Mouse (Mus musculus): ENCODE measurements around the gene Phldb2. TPM values are rescaled to one million over a fixed set of nuclear protein-coding genes. Genes with fewer than 3 reads are reported as not detected.

The Phldb2 gene
- total and polyA plus RNA-seq, 2 experiments from 2014 or later = 4.2 to 25.2 TPM

DNA sequence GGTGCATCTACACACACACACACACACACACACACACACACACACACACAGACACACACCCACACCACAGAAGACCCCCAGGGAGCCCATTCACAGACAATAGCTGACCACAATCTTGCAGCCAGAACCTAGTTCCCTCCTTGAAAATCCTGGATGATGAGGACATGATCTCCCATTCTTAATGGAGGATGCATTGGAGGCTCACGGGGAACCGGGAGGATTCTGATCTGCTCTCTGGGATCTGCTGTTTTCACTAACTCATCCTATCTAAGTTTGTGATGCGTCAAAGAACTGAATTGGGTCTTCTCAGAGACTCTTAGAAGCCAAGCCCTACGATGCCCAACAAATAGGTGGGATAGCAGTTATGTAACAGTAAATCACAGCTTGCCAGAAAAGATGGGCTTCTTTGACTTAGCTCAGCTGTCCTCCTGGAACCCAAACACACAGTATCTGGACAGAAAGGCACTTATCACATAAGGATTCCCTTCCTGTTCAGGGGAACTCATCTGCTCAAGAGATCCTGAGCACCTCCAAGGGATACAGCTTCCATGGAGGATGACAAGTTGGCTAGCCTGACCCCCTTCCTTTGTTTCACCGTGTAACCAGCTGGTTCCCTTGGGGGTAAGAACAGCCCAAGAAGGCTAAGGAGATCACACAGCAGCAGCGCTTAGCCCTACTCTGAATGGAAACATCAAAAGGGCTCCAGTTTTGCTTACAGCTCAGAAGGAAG is 230.1 kb downstream of the Phldb2 start:
- peaks cover 20% of the 10 kb centered on the region for H3K36me3 ChIP-seq (ENCODE audit: insufficient read depth)
- WGBS = 15% methylated on average over 6 of the region's 6 CpGs
- no peaks in the 10 kb centered on the region for H3K27me3 ChIP-seq (ENCODE audit: insufficient read depth, low read length)
- peak overlapping the region; percentile 98 for H3K27ac ChIP-seq (ENCODE audit: low read depth, low read length)
- ATAC-seq (peak; percentile 23), DNase-seq (peak; percentile 72)
- no peaks in the 10 kb centered on the region for H3K9me3 ChIP-seq (ENCODE audit: low read length)
- H3K9ac ChIP-seq = peak overlapping the region; percentile 87
- H3K4me3 ChIP-seq (ENCODE audit: low read depth, low read length) = peak overlapping the region; percentile 55
- H3K4me1 ChIP-seq (ENCODE audit: insufficient read depth) = peaks cover 17% of the 10 kb centered on the region
- peak overlapping the region; percentile 60 for H3K4me2 ChIP-seq (ENCODE audit: low read depth)
- no peak for TF ChIP-seq CTCF (IDR thresholded peaks at IDR 0.05; ENCODE audit: low read depth)

DNA sequence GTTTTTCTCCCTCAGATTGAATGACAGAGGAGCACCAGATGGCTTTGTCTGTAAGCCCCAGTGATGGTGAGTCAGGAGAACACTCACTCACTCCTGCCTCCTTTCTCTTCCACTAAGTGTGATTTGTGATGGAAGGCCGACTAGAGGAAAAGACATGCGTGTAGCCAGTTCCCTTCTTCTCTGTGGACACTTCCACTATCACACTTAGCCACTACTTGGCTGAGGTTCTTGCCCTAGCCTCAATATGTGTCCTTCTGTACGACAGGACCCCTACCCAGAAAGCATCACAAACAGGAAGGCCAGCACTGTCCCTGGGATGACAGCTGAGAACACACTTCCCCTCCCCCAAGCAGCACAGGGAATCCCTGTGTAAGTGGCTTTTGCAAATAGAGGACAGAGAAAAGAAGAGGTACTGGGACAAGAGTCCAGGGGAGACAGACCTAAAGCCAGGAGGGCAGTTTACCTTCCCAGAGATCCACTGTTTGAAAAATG is 230.9 kb downstream of the Phldb2 start:
- H3K36me3 ChIP-seq (ENCODE audit: insufficient read depth) = peaks cover 20% of the 10 kb centered on the region
- TF ChIP-seq CTCF (IDR thresholded peaks at IDR 0.05; ENCODE audit: low read depth) = no peak

DNA sequence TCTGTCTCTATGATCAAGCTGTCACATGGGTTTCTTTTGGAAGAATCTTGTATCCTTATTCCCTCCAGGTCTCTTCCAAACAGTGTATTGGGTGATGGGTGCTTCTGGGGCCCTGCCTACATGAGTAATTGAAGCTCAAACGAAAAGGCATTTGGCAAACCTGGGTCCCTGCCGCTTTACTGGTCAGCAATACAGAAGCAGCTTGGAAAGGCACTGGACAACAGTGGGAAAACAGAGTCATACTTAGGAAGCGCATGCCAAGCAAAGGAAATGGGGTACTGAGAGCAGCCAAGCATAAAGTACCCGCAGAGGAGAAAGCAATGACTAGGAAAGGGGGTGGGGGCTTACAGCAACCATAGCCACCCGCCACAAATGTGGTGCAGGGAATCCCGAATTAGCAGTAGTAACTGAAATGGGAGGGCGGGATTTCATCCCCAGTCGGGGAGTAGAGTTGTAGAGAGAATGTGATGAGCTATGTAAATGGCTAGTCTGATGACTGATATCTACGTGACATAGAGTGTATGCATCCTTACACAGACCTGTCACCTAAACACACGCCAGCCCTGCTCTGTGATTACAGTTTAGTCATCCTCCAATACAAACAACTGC is 233.3 kb downstream of the Phldb2 start:
- Histone ChIP-seq H3K4me1 (ENCODE audit: insufficient read depth) (peaks cover 17% of the 10 kb centered on the region), H3K27ac (ENCODE audit: low read depth, low read length) (no peak overlapping the region), H3K4me2 (ENCODE audit: low read depth) (no peak overlapping the region), H3K36me3 (ENCODE audit: insufficient read depth) (peaks cover 29% of the 10 kb centered on the region), H3K4me3 (ENCODE audit: low read depth, low read length) (no peak overlapping the region), H3K9me3 (ENCODE audit: low read length) (no peaks in the 10 kb centered on the region), H3K9ac (no peak overlapping the region), H3K27me3 (ENCODE audit: insufficient read depth, low read length) (no peaks in the 10 kb centered on the region)
- DNase-seq (no peak), ATAC-seq (no peak)
- TF ChIP-seq CTCF (IDR thresholded peaks at IDR 0.05; ENCODE audit: low read depth) = no peak
- WGBS = 88% methylated on average over 10 of the region's 10 CpGs

More for the DNA sequence above, 230.9 kb downstream of the Phldb2 start:
- H3K9ac ChIP-seq = peak overlapping the region; percentile 87
- ATAC-seq (no peak), DNase-seq (peak; percentile 48)
- 39% methylated on average over 3 of the region's 3 CpGs for WGBS
- peak overlapping the region; percentile 55 for H3K4me3 ChIP-seq (ENCODE audit: low read depth, low read length)
- no peaks in the 10 kb centered on the region for H3K9me3 ChIP-seq (ENCODE audit: low read length)
- H3K4me1 ChIP-seq (ENCODE audit: insufficient read depth) = peaks cover 17% of the 10 kb centered on the region
- peak overlapping the region; percentile 60 for H3K4me2 ChIP-seq (ENCODE audit: low read depth)
- H3K27me3 ChIP-seq (ENCODE audit: insufficient read depth, low read length) = no peaks in the 10 kb centered on the region
- H3K27ac ChIP-seq (ENCODE audit: low read depth, low read length) = peak overlapping the region; percentile 98

DNA sequence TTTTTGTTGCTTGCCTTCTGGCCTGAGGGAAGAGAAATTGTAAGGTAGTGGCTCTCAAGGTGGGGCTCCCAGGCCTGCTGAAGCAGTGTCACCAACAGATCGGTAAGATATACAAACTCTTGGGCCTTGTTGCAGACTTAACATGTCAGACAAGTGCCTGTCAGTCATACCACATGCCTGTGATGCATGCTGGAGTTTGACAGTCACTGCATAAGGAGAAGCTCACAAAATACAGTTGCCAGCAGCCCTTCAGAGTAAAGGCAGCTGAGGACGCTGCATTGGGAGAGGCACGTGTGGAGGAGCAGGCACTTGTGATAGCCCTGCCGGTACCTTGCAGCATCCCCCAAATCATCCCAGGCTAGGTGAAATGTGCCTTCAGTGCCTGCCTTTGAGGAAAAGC is 235.1 kb downstream of the Phldb2 start:
- H3K4me3 ChIP-seq (ENCODE audit: low read depth, low read length) = no peak overlapping the region
- no peak overlapping the region for H3K9ac ChIP-seq
- no peak for DNase-seq
- no peak overlapping the region for H3K4me2 ChIP-seq (ENCODE audit: low read depth)
- H3K27me3 ChIP-seq (ENCODE audit: insufficient read depth, low read length) = no peaks in the 10 kb centered on the region
- WGBS = 96% methylated on average over 4 of the region's 4 CpGs
- no peak for TF ChIP-seq CTCF (IDR thresholded peaks at IDR 0.05; ENCODE audit: low read depth)
- H3K27ac ChIP-seq (ENCODE audit: low read depth, low read length) = no peak overlapping the region
- H3K36me3 ChIP-seq (ENCODE audit: insufficient read depth) = peaks cover 36% of the 10 kb centered on the region
- no peak for ATAC-seq
- H3K9me3 ChIP-seq (ENCODE audit: low read length) = no peaks in the 10 kb centered on the region
- peaks cover 17% of the 10 kb centered on the region for H3K4me1 ChIP-seq (ENCODE audit: insufficient read depth)

DNA sequence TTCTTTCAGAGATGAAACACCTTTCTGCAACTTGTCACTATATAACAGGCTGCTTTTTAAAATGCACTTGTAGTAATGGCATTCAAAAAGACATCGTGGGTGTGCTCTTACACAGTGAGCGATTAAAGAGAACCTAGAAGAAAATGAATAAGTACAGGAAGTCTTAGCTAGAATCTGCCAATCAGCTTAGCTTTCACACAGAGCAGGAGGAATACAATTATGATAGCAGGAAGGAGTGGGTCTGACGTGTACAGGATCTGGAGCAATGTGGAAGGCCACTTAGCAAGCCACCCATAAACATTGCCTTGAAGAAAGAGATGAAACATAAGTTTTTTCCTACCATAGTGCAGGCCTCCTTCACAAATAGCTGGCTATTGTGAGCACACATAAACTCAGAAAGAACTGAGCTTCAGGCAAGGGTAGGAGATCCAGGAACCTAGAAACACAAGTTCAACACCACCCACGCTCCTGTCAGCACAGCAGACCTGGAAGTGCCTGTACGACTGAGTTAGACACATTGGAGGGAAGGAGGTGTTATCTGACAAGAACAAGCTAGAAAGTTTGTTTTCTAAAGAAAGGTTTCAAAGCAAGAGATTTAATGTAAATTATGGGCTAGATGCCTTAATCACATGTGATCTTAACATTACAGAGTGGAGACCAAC is 238.8 kb downstream of the Phldb2 start:
- Histone ChIP-seq H3K36me3 (ENCODE audit: insufficient read depth) (peaks cover 56% of the 10 kb centered on the region), H3K9me3 (ENCODE audit: low read length) (no peaks in the 10 kb centered on the region), H3K27ac (ENCODE audit: low read depth, low read length) (no peak overlapping the region), H3K4me1 (ENCODE audit: insufficient read depth) (no peaks in the 10 kb centered on the region), H3K4me2 (ENCODE audit: low read depth) (no peak overlapping the region), H3K27me3 (ENCODE audit: insufficient read depth, low read length) (no peaks in the 10 kb centered on the region), H3K4me3 (ENCODE audit: low read depth, low read length) (no peak overlapping the region), H3K9ac (no peak overlapping the region)
- WGBS = 76% methylated on average over 5 of the region's 5 CpGs
- TF ChIP-seq CTCF (IDR thresholded peaks at IDR 0.05; ENCODE audit: low read depth) = no peak
- ATAC-seq (peak; percentile 74), DNase-seq (no peak)

DNA sequence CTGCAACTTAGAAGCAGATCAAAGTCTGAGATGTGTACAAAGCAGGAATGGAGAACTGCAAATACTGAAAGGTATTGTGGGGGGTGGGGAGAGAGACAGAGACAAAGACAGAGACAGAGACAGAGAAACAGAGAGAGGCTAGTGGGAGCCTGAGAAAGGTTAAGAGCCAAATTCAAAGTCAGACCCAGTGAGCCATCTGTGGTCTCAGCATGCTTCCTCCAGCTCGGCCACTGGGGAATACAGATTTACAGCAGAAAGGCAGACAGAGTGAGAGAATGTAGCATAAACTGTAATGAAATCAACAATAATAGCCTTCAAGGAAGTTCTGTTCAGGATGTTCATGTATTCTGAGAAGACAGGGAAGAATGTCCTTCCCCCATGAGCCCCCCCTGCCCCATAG is 239.5 kb downstream of the Phldb2 start:
- Histone ChIP-seq H3K36me3 (ENCODE audit: insufficient read depth) (peaks cover 51% of the 10 kb centered on the region), H3K27ac (ENCODE audit: low read depth, low read length) (no peak overlapping the region), H3K9me3 (ENCODE audit: low read length) (no peaks in the 10 kb centered on the region), H3K27me3 (ENCODE audit: insufficient read depth, low read length) (no peaks in the 10 kb centered on the region), H3K4me1 (ENCODE audit: insufficient read depth) (no peaks in the 10 kb centered on the region), H3K4me2 (ENCODE audit: low read depth) (no peak overlapping the region), H3K4me3 (ENCODE audit: low read depth, low read length) (no peak overlapping the region), H3K9ac (no peak overlapping the region)
- no peak for TF ChIP-seq CTCF (IDR thresholded peaks at IDR 0.05; ENCODE audit: low read depth)
- WGBS = 88% methylated on average over 1 of the region's 1 CpGs
- DNase-seq (no peak), ATAC-seq (no peak)

DNA sequence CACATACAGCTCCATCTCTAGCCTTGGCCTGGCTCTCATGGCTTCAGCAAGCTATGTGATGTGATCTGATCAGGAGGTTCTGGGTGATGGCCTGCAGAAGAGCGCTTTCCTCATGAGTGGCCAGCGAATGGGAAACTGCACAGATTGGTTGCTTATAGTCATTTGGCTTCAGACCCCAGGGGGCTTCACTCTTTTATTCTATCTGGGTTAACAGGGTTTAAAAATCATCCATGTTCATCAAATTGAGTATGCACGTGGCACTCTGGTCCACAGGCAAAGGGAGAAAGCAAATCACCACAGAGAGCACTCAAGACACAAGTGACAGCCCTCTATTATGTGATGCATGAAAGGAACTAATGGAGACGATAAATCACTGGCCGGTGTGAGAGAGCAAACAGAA is 240.1 kb downstream of the Phldb2 start:
- ATAC-seq = no peak
- no peak overlapping the region for H3K4me3 ChIP-seq (ENCODE audit: low read depth, low read length)
- WGBS = 70% methylated on average over 5 of the region's 5 CpGs
- H3K9ac ChIP-seq = no peak overlapping the region
- no peaks in the 10 kb centered on the region for H3K4me1 ChIP-seq (ENCODE audit: insufficient read depth)
- H3K36me3 ChIP-seq (ENCODE audit: insufficient read depth) = peaks cover 45% of the 10 kb centered on the region
- no peak overlapping the region for H3K4me2 ChIP-seq (ENCODE audit: low read depth)
- DNase-seq = no peak
- TF ChIP-seq CTCF (IDR thresholded peaks at IDR 0.05; ENCODE audit: low read depth) = no peak
- no peaks in the 10 kb centered on the region for H3K27me3 ChIP-seq (ENCODE audit: insufficient read depth, low read length)
- H3K27ac ChIP-seq (ENCODE audit: low read depth, low read length) = no peak overlapping the region
- H3K9me3 ChIP-seq (ENCODE audit: low read length) = no peaks in the 10 kb centered on the region
